Mouse (Mus musculus): ENCODE data around the gene Adam30. TPM values are rescaled to one million over a fixed set of nuclear protein-coding genes. Genes with fewer than 3 reads are reported as not detected.

Adam30 gene
- polyA plus RNA-seq, 1 experiment from 2014 or later, result not detected

DNA sequence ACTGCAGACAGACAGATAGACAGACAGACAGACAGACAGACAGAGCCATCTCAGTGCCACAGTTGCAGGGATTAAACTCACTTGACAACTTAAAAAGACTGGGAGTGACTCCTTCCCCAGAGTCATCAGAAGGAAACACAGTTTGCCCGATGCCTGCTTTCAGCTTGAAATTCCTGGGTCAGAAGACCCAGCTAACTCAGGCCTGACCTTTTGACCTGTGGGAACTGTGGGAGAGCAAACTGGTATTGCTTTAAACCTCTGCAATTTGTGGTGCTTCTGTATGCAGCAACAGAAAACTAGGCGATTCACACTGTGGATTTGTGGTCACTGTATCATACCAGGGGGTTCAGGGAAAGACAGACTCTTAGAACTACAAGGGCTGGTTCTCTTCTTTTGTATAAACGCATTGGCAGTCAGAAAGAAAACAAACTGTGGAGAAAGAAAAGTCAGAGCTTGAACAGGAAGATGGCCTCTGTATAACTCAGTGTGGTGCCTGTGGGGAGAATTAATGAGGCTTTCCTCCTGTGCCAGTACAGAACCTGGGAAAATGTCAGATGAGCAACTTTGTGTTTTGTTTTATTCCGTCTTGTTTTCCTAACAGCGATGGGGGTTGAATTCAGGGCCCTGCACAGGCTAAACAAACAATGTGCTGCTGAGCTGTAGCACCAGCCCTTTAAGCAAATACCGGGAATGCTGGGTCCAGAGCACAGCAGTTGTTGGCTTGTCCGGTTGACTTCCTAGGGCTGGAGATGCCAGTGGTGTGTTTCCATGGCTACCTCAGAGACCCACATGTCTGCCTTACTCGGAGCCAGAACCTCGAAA lies 37.5 kb downstream of the Adam30 start:
- H3K4me2 ChIP-seq, result no peak overlapping the region
- peaks cover 7% of the 10 kb centered on the region for H3K4me1 ChIP-seq
- peak overlapping the region; percentile 45; the same call in 1 of the 2 replicates for H3K27ac ChIP-seq (replicated peaks)
- H3K9ac ChIP-seq (replicated peaks), result no peak overlapping the region
- 13% methylated on average over 9 of the region's 9 CpGs for WGBS
- H3K36me3 ChIP-seq, result no peaks in the 10 kb centered on the region
- peak; percentile 75; the same call in 1 of the 2 replicates for ATAC-seq (ENCODE audit: low FRiP score)
- no peak overlapping the region for H3K4me3 ChIP-seq (replicated peaks)
- no peaks in the 10 kb centered on the region for H3K9me3 ChIP-seq (replicated peaks)
- no peaks in the 10 kb centered on the region for H3K27me3 ChIP-seq (replicated peaks)

- ATAC-seq (ENCODE audit: low FRiP score), result no peak
- Histone ChIP-seq H3K27ac (replicated peaks) (no peak overlapping the region), H3K4me1 (peaks cover 7% of the 10 kb centered on the region), H3K27me3 (replicated peaks) (no peaks in the 10 kb centered on the region), H3K9me3 (replicated peaks) (no peaks in the 10 kb centered on the region), H3K4me3 (replicated peaks) (no peak overlapping the region), H3K36me3 (no peaks in the 10 kb centered on the region), H3K9ac (replicated peaks) (no peak overlapping the region), H3K4me2 (no peak overlapping the region)
- WGBS, result 86% methylated on average over 5 of the region's 5 CpGs
Observed at GRCm38 (mm10) chr3:98199747-98200146, 39.3 kb downstream of the Adam30 start.

DNA sequence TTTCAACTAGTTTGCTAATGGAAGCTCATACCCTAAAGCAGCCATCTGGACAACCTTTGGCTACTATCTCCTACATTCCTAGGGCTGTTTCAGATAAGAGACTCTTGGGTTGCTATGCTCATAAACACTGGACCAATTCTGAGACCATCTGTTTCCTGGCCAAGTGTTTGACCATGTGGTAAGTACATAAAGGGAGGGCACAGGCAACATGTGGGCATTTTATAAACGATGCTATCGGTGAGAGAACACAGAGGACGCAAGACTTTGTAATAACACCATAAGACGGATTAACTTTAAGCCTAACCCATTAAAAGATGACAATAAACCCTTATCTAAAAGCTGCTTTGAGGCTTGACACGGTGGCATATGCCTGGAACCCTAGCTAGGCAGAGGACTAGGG lies 42.9 kb downstream of the Adam30 start:
- no peak overlapping the region for H3K27ac ChIP-seq (replicated peaks)
- no peaks in the 10 kb centered on the region for H3K36me3 ChIP-seq
- no peaks in the 10 kb centered on the region for H3K27me3 ChIP-seq (replicated peaks)
- ATAC-seq (ENCODE audit: low FRiP score), result no peak; the same call in 1 of the 2 replicates
- no peaks in the 10 kb centered on the region for H3K9me3 ChIP-seq (replicated peaks)
- no peak overlapping the region for H3K4me3 ChIP-seq (replicated peaks)
- H3K9ac ChIP-seq (replicated peaks), result no peak overlapping the region
- 0 out of 2 replicates have a peak, but pooled peaks cover under 1% of the 10 kb centered on the region for H3K4me1 ChIP-seq
- WGBS, result 76% methylated on average over 5 of the region's 5 CpGs
- H3K4me2 ChIP-seq, result no peak overlapping the region

DNA sequence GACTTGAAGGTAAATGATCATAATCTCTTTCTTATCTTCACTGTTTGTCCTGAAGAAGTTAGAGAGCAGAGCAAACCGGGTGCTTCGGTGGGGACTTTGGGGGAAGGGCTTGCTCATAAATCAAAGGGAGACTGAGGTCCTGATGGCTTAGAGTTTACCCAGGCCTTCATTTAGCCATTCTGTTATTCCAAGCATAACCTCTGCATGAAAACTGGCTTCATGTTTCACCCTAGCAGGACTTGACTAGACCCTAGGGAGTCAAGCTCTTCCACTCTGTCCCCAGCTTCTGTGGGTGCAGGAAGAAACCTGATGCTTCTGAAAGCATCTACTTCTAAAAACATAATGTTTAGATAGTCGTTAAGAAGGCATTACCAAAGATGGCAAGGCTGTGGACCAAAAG lies 46.5 kb downstream of the Adam30 start:
- ATAC-seq (ENCODE audit: low FRiP score), result no peak
- WGBS, result 54% methylated on average over 3 of the region's 3 CpGs
- no peaks in the 10 kb centered on the region for H3K9me3 ChIP-seq (replicated peaks)
- peaks cover 12% of the 10 kb centered on the region for H3K4me1 ChIP-seq
- no peak overlapping the region for H3K4me3 ChIP-seq (replicated peaks)
- no peak overlapping the region for H3K4me2 ChIP-seq
- no peaks in the 10 kb centered on the region for H3K27me3 ChIP-seq (replicated peaks)
- no peaks in the 10 kb centered on the region for H3K36me3 ChIP-seq
- no peak overlapping the region for H3K27ac ChIP-seq (replicated peaks)
- no peak overlapping the region for H3K9ac ChIP-seq (replicated peaks)

DNA sequence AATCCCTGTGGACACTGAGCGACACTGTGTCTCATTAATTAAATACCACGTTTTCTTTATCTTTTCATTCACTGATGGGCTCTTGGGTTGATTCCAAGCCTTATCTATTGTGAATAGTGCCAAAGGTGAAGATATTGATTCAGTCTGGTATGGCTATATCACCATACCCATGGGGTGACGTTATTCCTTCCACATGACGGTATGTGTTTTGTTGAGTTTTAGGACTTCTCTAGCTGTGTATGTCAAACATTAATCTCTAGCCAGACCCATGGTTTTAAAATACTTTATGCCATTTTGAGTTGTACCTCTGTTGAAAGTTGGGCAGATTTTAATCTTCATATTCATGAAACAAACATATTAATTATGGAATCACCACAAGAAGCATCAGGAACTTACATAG lies 48.7 kb downstream of the Adam30 start:
- Histone ChIP-seq H3K4me1 (peaks cover 17% of the 10 kb centered on the region), H3K27ac (replicated peaks) (no peak overlapping the region), H3K36me3 (no peaks in the 10 kb centered on the region), H3K9me3 (replicated peaks) (no peaks in the 10 kb centered on the region), H3K4me2 (no peak overlapping the region), H3K4me3 (replicated peaks) (no peak overlapping the region), H3K27me3 (replicated peaks) (no peaks in the 10 kb centered on the region), H3K9ac (replicated peaks) (no peak overlapping the region)
- no peak for ATAC-seq (ENCODE audit: low FRiP score)
- 79% methylated on average over 4 of the region's 4 CpGs for WGBS

DNA sequence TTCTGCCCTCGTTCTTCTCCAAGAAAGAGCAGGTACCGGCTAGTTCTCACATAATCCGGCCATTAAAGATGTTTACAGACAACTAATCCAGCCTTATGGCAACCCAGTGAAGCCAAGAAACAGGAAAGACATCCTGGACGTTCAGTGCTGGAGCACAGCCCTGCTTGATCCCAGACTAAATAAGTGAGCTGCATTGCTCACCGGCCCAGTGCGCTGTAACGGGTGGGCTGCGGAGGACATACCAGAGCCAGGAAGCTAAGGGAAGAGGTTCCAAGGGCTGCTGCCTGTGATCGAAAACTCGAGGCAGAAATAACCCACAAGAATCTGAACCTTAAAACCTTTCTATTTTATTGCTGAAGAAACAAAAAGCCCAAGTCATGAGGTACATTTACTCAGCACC lies 50.4 kb downstream of the Adam30 start:
- Histone ChIP-seq H3K36me3 (no peaks in the 10 kb centered on the region), H3K4me3 (replicated peaks) (no peak overlapping the region), H3K4me2 (no peak overlapping the region), H3K9ac (replicated peaks) (no peak overlapping the region), H3K27me3 (replicated peaks) (no peaks in the 10 kb centered on the region), H3K27ac (replicated peaks) (peak overlapping the region; percentile 60), H3K9me3 (replicated peaks) (no peaks in the 10 kb centered on the region), H3K4me1 (peaks cover 17% of the 10 kb centered on the region)
- 66% methylated on average over 10 of the region's 10 CpGs for WGBS
- ATAC-seq (ENCODE audit: low FRiP score), result no peak

GRCm38 (mm10) chr3:98211301-98212081 lies 51.1 kb downstream of the Adam30 start:
- H3K4me1 ChIP-seq, result peaks cover 17% of the 10 kb centered on the region
- no peaks in the 10 kb centered on the region for H3K27me3 ChIP-seq (replicated peaks)
- no peak overlapping the region for H3K4me2 ChIP-seq
- no peak overlapping the region for H3K4me3 ChIP-seq (replicated peaks)
- H3K36me3 ChIP-seq, result no peaks in the 10 kb centered on the region
- peak overlapping the region; percentile 33; the same call in 1 of the 2 replicates for H3K27ac ChIP-seq (replicated peaks)
- no peak overlapping the region for H3K9ac ChIP-seq (replicated peaks)
- H3K9me3 ChIP-seq (replicated peaks), result no peaks in the 10 kb centered on the region
- ATAC-seq (ENCODE audit: low FRiP score), result peak; percentile 89
- WGBS, result 39% methylated on average over 7 of the region's 7 CpGs

Other genes starting within 250 kb of the Adam30 start
- gene Notch2, start 147.1 kb upstream of the Adam30 start, polyA plus RNA-seq (2015; fragmentation: Nextera tagmentation; extraction: Ambion mirVana), result 9.0 and 11.3 TPM in 2 replicates
- 0.47 TPM in 1 of 2 replicates, not detected in the other for gene Reg4, start 61.5 kb downstream of the Adam30 start, polyA plus RNA-seq (2015; fragmentation: Nextera tagmentation; extraction: Ambion mirVana)
- 15.3 and 17.7 TPM in 2 replicates for gene Hmgcs2, start 119.8 kb downstream of the Adam30 start, polyA plus RNA-seq (2015; fragmentation: Nextera tagmentation; extraction: Ambion mirVana)
- 156 and 225 TPM in 2 replicates for gene Phgdh, start 179.4 kb downstream of the Adam30 start, polyA plus RNA-seq (2015; fragmentation: Nextera tagmentation; extraction: Ambion mirVana)
- 15.8 and 17.0 TPM in 2 replicates for gene Zfp697, start 221.8 kb downstream of the Adam30 start, polyA plus RNA-seq (2015; fragmentation: Nextera tagmentation; extraction: Ambion mirVana)